Mouse (Mus musculus) adrenal gland, postnatal 14 days (tissue): ENCODE results near the gene Sh2d7. TPM values are rescaled to one million over a fixed set of nuclear protein-coding genes. Genes with fewer than 3 reads are reported as not detected.
"Not testable (repeated sequence)": the region's sequence is repeated elsewhere in the genome, so short reads cannot be mapped to it uniquely, and the experiment has no call there.

Experiments used
- DNase-seq: peaks from one replicate; pipeline ENCODE4 v3.0.0; 2021; ENCODE audit warnings: mixed read lengths
- total RNA-seq: library from RNA; stranded (reverse); gene quantifications from 2 replicates; pipeline ENCODE4 v1.2.3, GENCODE M21; 2021

Sh2d7 gene
- total RNA-seq, 1 experiment from 2014 or later: not detected

DNA sequence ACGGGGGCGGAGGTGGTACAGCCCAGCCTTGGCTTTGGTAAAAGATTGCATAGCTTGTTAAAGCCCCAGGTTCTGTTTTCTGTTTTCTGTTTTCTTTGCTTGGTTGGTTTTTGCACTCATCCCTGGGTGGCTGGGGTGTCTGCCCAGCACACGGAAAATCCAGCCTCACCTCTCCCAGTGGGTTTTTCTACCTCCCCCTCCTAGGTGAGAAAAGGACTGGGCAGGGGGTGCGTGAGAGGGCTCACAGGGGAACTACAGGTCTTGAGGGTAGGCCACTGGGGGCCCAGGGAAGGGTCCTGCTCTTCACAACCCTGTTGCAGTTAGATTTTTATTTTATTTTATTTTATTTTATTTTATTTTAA, 6.2 kb downstream of the Sh2d7 start:
- no peak for DNase-seq

DNA sequence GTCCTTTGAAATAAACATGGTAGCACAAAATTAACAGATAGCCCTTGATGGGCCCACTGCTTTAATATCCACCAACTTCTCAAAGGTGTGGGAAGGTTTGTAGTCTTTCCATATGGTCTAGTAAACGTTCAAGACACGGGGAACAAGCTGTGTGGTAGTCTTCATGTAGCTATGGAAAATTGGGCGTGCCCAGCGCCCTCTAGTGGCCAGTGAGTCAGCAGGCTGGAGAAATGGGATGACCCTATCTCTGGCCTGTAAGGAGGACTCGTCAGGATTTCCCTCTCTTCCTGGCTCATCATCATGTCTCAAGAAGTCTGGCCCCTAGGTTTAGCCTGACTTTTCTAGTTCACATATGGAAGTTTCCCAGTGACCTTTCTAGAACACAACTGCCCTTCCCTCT, 8.8 kb downstream of the Sh2d7 start:
- peak; percentile 80 for DNase-seq

DNA sequence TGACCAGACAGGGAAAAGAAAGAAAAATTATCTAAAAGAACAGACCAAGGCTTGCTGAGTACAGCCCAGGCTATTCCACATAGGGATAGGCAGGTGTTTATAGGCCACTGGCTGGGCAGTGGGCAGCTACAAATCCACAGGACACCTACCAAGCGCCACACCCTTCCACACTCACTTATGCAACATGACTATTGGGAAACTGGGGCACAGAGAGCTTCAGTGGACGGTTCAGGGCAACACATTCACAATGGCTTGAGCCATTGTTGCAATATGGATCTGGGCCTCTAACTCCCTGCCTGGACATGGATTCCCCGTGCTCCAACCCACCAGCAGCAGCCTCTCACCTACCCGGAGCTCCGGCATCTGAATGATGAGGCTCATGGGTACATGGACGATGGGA, 10.6 kb downstream of the Sh2d7 start:
- no peak for DNase-seq

DNA sequence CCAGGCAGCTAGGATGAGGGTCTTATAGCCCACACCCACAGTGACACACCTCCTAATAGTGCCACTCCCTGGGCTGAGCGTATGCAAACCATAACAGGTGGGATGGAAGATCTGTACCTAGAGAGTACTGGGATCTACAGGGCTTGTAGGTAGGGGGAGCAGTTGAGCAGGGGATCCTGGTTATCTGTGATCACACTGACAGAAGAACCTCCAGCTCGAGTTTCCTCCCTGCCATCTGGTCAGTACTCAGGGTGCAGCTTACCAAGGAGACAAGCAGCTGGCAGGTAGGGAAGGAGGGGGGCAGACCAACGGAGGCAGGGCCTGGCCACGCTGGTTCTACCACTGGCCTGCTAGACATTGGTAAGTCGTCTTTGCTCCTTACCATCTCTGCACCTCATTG, 13.6 kb downstream of the Sh2d7 start:
- peak; percentile 54 for DNase-seq

DNA sequence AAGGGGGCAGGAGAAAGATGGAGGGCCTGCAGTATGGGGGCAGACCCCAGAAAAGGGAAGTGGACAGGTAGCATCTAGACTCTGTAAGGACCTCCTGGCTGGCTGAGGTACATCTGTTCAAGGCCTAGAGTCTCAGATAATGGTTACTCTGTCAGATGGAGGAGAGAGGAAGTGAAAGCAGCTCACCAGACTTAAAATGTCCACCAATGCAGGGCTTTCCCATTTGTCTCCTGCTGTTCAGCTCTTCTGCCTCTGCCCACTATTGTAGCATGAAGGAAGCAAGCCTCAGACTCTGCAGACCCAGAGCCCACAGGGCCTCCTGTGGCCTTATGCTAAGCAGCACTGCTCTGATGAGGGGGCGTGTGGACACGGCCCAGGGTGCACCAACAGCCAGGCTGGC, 16.3 kb downstream of the Sh2d7 start:
- no peak for DNase-seq

DNA sequence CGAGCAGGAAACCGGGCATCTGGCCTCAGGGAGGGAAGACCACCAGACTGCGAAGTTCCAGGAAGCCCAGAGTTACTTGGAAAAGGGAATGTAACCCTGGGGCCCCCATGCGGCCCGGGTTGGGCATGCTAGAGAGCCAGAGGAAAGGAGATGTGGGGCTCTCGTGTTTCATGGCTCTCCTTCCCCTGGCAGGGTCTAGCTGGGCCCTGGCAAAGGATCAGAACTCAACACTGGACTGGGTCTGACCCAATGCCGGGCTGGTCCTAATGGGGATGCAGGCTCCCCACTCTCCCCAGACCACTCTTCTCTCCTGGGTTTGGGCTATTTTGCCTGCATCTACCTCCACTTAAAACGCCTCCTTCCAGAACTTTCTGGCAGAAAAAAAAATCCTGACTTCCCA, 19.9 kb downstream of the Sh2d7 start:
- DNase-seq: no peak

DNA sequence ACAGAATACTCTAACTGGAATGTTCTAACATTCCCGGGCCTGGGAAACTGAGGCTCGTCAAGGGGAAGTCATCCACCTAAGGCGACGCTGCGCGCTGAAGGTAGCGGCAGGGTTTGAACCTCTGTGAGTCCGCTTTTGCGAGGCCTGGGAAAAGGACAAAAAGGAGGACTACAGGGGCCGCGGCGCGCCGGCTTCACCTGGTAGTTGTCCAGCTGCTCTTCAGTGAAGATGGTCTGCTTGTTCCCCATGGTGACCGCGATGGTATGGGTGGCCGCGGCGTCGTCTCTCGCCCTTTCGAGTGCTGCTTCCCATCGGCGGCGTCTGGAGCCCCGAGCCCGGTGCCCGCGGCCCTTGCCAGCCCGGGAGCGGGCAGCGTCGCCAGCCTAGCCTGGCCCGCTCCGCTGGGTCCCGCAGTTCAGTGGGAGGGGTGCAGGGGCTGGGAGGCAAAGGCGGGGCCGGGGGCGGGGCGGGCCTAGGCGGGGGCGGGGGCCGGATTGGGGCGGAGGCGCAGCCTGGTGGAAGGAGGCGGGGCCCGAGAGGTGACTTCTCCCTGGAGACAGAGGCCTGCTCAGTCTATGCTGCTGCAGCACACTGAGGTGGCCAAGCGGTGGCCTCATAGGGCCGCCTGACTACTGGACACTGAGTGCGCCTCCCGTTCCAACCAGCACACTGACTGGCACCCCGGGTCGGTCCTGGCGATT, 21.1 kb downstream of the Sh2d7 start, which contains the start of gene Cib2:
TSS of gene Cib2 (minus strand) at position 448 of the 701 bp plus-strand sequence.
- peak; percentile 93 for DNase-seq

DNA sequence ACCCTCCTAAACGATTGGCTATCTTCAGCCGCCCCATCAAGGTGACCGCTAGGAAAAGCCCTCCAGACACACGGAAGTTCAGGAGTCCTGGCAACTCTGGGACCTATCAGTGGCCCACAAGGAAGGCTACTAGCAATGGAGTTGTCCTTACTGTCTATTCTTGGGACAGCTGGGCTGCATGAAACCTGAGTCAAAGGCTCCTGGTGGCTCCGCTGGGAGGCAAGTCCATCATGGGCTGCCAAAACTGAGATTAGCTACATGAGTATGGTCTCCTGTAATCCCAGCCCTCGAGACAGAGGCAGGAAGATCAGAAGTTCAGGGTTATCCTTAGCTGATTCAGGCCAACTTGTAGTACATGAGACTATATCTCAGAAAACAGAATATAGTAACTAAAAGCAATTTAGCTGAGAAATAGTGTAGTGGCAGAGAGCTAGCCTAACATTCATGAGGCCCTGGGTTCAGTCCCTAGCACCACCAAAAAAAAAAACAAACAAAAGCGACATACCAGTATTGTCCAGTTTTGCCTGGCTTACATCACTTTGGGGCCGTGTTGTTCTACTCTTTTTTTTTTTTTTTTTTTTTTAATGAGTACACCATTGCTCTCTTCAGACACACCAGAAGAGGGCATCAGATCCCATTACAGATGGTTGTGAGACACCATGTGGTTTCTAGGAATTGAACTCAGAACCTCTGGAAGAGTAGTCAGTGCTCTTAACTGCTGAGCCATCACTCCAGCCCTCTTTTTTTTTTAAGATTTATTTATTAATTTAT, 22.2 kb downstream of the Sh2d7 start:
- DNase-seq: no peak

DNA sequence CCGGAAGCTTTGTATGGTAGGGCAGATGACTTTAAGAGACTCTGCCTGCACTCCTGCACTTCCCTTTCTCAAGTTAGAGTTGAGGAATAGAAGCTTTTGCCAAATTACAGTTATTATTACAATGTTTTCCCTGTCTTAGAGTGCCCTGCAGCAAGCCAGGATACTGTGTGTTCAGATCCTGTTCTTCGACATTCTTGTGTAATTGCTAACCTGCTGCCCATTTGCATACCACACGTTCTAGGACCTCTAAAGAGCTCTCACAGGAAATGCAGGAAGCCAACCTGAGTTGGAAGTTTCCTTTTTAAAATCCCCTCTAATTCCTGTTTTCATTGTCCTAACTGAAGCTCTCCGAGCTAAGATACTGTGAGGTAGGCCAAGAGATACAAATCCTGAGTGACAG, 28.2 kb downstream of the Sh2d7 start:
- DNase-seq: no peak

DNA sequence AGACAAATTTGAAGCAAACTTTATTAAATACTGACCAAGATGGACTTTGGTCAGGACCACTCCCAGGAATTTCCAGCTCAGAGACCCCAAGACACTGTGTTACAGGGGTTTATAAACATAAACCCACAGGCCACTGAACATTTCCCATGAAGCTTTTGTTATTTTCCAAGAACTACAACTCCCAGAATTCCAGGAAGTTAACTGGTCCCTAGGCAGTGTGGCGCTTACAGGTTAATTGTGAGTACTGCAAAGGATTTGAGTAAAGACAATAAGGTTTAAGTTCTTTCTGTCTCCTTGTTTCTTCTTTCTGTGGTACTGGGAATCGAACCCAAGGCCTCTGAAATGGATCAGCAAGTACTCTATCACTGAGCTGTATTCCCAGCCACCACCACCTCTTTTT, 29.9 kb downstream of the Sh2d7 start:
- DNase-seq: no peak

DNA sequence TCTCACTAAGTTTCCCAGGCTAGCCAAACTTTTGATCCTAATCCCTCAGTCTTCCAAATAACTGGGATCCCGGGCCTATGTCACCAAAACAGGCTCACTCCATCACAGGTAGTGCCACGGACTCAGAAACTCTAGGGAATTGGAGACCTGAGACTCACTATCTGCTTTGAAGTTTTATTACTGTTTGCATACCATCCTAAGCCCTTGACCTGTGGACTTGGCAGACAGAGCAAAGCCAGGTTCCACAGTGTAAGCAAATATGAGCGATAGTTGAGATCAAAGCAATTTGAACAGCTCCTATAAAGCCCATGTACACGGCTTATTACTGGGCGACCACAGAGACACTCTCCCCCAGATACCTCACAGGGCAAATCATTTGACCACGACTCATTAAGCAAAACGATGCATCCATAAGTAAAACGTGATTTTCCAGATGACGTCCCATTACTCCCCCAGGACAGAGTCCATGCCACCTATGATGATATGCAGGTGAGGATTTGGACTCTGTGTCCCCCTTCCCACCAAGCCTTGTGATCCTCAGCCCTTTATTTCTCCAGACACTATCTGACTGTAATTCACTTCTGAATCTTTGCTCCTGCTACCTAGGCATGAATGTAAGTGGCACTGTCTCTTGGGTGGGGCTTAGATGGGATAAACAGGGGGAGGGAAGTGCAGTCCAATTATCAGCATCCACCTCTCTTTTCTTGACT, 32.5 kb downstream of the Sh2d7 start:
- no peak for DNase-seq

DNA sequence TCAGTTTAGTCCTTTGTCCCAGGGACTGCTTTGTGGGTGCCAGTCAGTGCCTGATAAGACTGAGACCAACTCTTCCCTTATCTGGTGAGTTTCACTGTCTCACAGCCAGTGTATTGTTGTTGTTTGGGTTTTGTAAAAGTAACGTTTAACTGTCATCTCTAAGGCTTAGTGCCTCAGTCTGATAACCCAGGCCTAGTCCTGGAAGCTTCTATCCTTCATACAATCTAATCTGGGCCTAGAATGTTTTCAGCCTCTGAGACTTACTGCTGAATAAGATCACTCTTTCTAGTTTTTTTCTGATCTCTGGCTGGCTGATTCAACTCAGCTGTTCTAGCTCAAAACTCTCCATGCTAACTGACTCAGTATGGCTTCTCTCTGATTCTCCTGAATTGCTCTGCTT, 44.9 kb downstream of the Sh2d7 start:
- no peak for DNase-seq

DNA sequence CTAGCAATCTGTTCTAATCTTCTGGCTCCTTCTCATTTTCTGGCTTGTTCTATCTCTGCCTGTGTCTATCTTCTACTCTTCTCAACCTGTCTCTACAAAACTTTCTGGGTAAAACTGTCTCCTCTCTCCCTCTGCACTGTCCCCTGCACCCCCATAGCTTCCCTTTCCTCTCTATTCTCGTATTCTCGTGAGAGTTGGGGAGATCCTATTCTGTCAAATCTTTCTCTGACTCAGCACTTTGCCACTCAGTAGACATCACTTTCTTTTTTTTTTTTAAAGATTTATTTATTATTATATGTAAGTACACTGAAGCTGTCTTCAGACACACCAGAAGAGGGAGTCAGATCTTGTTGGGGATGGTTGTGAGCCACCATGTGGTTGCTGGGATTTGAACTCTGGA, 45.3 kb downstream of the Sh2d7 start:
- DNase-seq: not testable (repeated sequence)

DNA sequence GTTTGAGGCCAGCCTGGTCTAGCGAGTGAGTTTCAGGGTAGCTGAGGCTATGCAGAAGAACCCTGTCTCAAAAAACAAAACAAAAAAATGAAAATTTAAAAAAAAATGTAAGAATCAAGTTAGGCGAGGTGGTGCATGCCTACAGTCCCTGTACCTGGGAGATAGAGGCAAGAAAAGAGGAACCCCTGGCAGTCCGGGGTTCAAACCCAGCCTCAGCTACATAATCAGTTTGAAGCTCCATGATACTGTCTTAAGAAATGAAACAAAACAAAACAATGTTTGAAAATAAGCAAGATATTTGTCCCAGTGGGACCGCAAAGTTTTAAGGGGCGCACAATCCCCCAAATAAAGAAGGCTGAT, 47.0 kb downstream of the Sh2d7 start:
- no peak for DNase-seq

DNA sequence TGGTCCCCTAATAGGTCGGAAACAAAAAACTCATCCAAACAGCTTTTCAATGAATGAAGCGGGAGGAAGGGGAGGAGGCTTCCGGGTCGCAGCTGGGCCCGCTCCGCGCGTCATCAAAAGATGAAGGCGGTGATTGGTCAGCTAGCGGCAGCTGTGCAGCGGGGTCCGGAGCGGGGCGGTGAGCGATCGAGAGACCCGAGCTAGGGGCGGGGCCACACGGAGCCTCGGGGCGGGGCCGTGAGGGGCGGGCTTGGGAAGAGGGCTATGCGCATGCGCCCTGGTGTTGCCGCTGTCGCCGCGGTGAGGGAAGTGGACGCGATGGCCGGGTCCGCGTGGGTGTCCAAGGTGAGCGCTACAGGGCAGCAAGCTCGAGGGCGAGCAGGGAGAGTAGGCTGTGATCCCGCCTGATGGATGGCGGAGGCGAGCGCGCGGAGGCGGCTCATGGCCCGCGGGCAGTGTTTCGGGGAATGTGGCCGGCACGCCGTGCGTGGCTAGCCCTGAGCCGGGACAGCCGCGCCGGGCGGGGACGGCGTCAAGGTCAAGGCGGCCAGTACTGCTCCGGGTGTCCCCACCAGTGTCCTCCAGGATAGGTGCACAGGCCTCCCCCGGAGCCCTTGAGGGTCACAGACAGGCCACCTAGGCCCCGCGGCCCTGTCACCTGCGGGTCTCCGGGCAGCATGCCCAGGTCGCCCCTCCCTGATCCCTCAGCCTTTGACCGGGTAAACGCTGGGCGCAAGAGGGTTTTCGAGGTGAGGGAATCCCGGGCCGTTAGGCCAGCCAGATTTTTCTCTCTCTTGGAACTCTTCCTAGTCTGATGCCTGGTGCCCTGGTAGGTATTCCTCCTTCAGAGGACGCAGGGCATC, 47.6 kb downstream of the Sh2d7 start, which contains the start of gene Idh3a:
TSS of gene Idh3a (plus strand) at position 136 of the 863 bp plus-strand sequence.
- peak; percentile 100 for DNase-seq

DNA sequence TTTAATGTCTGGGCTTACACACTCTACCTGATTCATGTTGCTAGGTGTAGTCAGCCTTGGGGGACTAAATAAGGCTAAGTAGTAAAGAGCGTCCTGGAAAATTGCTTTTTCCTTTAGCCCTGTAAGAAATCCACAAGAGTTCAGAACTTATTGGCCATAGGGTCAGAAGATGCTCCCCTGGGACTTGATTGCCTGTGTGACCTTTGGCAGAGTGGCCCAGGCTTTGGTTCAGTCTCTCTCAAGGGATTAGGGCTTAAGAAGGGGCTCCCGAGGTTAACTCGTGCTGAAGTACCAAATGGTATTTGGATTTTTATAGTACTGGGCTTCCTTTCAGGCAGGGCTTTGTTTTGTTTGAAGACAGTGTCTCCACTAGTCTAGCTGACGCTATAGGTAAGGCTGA, 49.1 kb downstream of the Sh2d7 start:
- DNase-seq: peak; percentile 49

DNA sequence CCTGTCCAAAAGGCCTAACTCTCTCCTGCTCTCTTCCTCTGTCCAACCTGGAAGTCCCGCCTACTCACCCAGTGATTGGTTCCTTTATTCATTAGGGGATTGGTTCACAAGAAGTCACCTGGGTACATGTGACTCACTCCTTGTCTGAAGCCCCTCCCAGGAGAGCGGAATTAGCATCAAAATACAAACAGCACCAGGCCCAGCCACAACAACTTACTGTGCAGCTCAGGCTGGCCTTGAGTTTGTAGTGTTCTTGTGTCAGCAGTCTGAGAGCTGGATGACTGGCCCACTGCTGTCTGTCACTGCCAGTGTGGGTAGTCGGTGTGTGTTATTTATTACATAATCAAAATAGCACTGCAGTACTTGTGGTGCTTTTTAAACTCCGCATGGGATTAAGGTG, 54.9 kb downstream of the Sh2d7 start:
- DNase-seq: peak; percentile 63

Other genes with a start within 250 kb of the Sh2d7 start
- 13.8 and 17.0 TPM in 2 replicates for gene Dmxl2, start 37.4 kb upstream of the Sh2d7 start, total RNA-seq
- 96.9 and 114 TPM in 2 replicates for gene Cib2, start 21.2 kb downstream of the Sh2d7 start, total RNA-seq
- 704 and 811 TPM in 2 replicates for gene Idh3a, start 47.4 kb downstream of the Sh2d7 start, total RNA-seq
- gene Acsbg1, start 122.9 kb downstream of the Sh2d7 start, total RNA-seq: 68.3 and 86.2 TPM in 2 replicates
- 15.7 and 18.2 TPM in 2 replicates for gene Dnaja4, start 159.9 kb downstream of the Sh2d7 start, total RNA-seq
- 71.9 and 72.6 TPM in 2 replicates for gene Wdr61, start 195.5 kb downstream of the Sh2d7 start, total RNA-seq
- gene Crabp1, start 225.8 kb downstream of the Sh2d7 start, total RNA-seq: 6.5 and 8.2 TPM in 2 replicates